Mouse (Mus musculus): ENCODE data around the gene Srebf1. TPM values are rescaled to one million over a fixed set of nuclear protein-coding genes. Genes with fewer than 3 reads are reported as not detected.

Gene Srebf1
- polyA plus RNA-seq, 1 experiment from 2014 or later = 54.1 TPM

Small RNAs within 50 kb of the gene (microRNA-seq; reads per million reads assigned to microRNA genes)
- gene Mir6921 = not detected
- gene Mir6922 = not detected

Other genes with a start within 250 kb of the Srebf1 start
- gene Pemt, start 176.1 kb downstream of the Srebf1 start, polyA plus RNA-seq (2016; fragmentation: Nextera tagmentation; extraction: Ambion mirVana) = 3.2 and 3.9 TPM in 2 replicates
- gene Rai1, start 117.6 kb downstream of the Srebf1 start, polyA plus RNA-seq (2016; fragmentation: Nextera tagmentation; extraction: Ambion mirVana) = 36.2 and 37.5 TPM in 2 replicates
- gene Tom1l2, start 130.3 kb upstream of the Srebf1 start, polyA plus RNA-seq (2016; fragmentation: Nextera tagmentation; extraction: Ambion mirVana) = 21.6 and 24.3 TPM in 2 replicates
- 2.1 and 2.9 TPM in 2 replicates for gene Drc3, start 130.7 kb upstream of the Srebf1 start, polyA plus RNA-seq (2016; fragmentation: Nextera tagmentation; extraction: Ambion mirVana)
- 28.0 and 29.3 TPM in 2 replicates for gene Gid4, start 194.6 kb upstream of the Srebf1 start, polyA plus RNA-seq (2016; fragmentation: Nextera tagmentation; extraction: Ambion mirVana)
- 52.6 and 55.9 TPM in 2 replicates for gene Atpaf2, start 195.9 kb upstream of the Srebf1 start, polyA plus RNA-seq (2016; fragmentation: Nextera tagmentation; extraction: Ambion mirVana)
- gene Drg2, start 232.0 kb upstream of the Srebf1 start, polyA plus RNA-seq (2016; fragmentation: Nextera tagmentation; extraction: Ambion mirVana) = 117 and 124 TPM in 2 replicates
- 0.64 TPM in 2 replicates for gene Myo15, start 246.8 kb upstream of the Srebf1 start, polyA plus RNA-seq (2016; fragmentation: Nextera tagmentation; extraction: Ambion mirVana)

Measured in limb, embryonic 12.5 days (tissue).